Mouse (Mus musculus) liver, postnatal 0 days (tissue): ENCODE data around the gene Nav2. TPM values are rescaled to one million over a fixed set of nuclear protein-coding genes. Genes with fewer than 3 reads are reported as not detected.

Source experiments
- ATAC-seq: fragments of 200-750 bp; cut with Nextera tagmentation; 2 replicates; pipeline ENCODE4 v1.8.0; 2017; ENCODE audit warnings: mild to moderate bottlenecking, moderate library complexity
- DNase-seq: peaks from one replicate; pipeline ENCODE4 v3.0.0-alpha.2; 2016
- H3K27ac ChIP-seq: fragments of 300-500 bp; sonication (generic); 2 replicates; pipeline ENCODE4 v1.5.1; 2014; ENCODE audit warnings: antibody characterized with exemption, moderate library complexity, mild to moderate bottlenecking, low read depth
- H3K27me3 ChIP-seq: fragments of 300-500 bp; sonication (generic); 2 replicates; pipeline ENCODE4 v1.6.1; 2014; ENCODE audit warnings: low read length, control low read depth, mixed read lengths; ENCODE audit not compliant: insufficient read depth
- H3K36me3 ChIP-seq: fragments of 300-500 bp; sonication (generic); replicated peaks from 2 replicates; pipeline ENCODE4 v1.6.1; 2014; ENCODE audit warnings: mild to moderate bottlenecking, control low read depth, low read length, moderate library complexity, mixed read lengths; ENCODE audit not compliant: insufficient read depth
- H3K4me1 ChIP-seq: fragments of 300-500 bp; sonication (generic); 2 replicates; pipeline ENCODE4 v1.6.1; 2014; ENCODE audit warnings: antibody characterized with exemption, mild to moderate bottlenecking, control low read depth; ENCODE audit not compliant: insufficient read depth
- H3K4me2 ChIP-seq: fragments of 300-500 bp; sonication (generic); 2 replicates; pipeline ENCODE4 v1.6.1; 2014; ENCODE audit warnings: low read depth, mild to moderate bottlenecking, low read length, moderate library complexity, mixed read lengths
- H3K4me3 ChIP-seq: fragments of 300-500 bp; sonication (generic); 2 replicates; pipeline ENCODE4 v1.5.1; 2014; ENCODE audit warnings: low read depth, low read length
- H3K9ac ChIP-seq: fragments of 300-500 bp; sonication (generic); replicated peaks from 2 replicates; pipeline ENCODE4 v1.6.1; 2014; ENCODE audit warnings: mild to moderate bottlenecking, moderate library complexity
- H3K9me3 ChIP-seq: fragments of 300-500 bp; sonication (generic); 2 replicates; pipeline ENCODE4 v1.6.1; 2016; ENCODE audit warnings: mild to moderate bottlenecking, control low read depth, low read length, mixed read lengths
- CTCF ChIP-seq: sonication (generic); IDR thresholded peaks from 2 replicates; pipeline ENCODE4 v1.5.1; 2016; ENCODE audit warnings: antibody characterized with exemption, low read depth
- EP300 ChIP-seq: IDR thresholded peaks from 2 replicates; pipeline ENCODE4 v1.6.1; 2016; ENCODE audit warnings: antibody characterized with exemption, low read depth, mild to moderate bottlenecking
- WGBS: fragments of 180-500 bp; shearing (Covaris S2); extraction: QIAGEN DNeasy Blood & Tissue Kit; methylation state at CpG from one replicate; pipeline ENCODE4 v1.1.7; 2014; ENCODE audit not compliant: insufficient replicate concordance; 5-methylcytosine and 5-hydroxymethylcytosine counted together
- polyA plus RNA-seq: library from polyadenylated mRNA; unstranded; fragments of >200 nt; fragmentation: Nextera tagmentation; extraction: Ambion mirVana; gene quantifications from 2 replicates; pipeline ENCODE4 v1.2.1, GENCODE M21; 2015

Nav2 gene
- polyA plus RNA-seq, 1 experiment from 2014 or later: 3.3 TPM

- Histone ChIP-seq H3K4me2 (no peak overlapping the region), H3K36me3 (no peaks in the 10 kb centered on the region), H3K9ac (no peak overlapping the region), H3K4me1 (peaks cover 18% of the 10 kb centered on the region), H3K4me3 (no peak overlapping the region), H3K9me3 (no peaks in the 10 kb centered on the region), H3K27me3 (0 out of 2 replicates have a peak, but pooled peaks cover 5% of the 10 kb centered on the region), H3K27ac (no peak overlapping the region)
- no peak for ATAC-seq
- TF ChIP-seq EP300 (no peak), CTCF (no peak)
- no peak for DNase-seq
- WGBS: 32% methylated on average over 13 of the region's 13 CpGs
Measured at GRCm38 (mm10) chr7:48995171-48995570, 86.7 kb downstream of the Nav2 start.

GRCm38 (mm10) chr7:48995701-48996100, 87.2 kb downstream of the Nav2 start:
- WGBS: 78% methylated on average over 8 of the region's 8 CpGs
- TF ChIP-seq EP300: no peak
- TF ChIP-seq CTCF: no peak
- DNase-seq (no peak), ATAC-seq (no peak)
- Histone ChIP-seq H3K4me3 (no peak overlapping the region), H3K4me1 (peaks cover 17% of the 10 kb centered on the region), H3K9me3 (no peaks in the 10 kb centered on the region), H3K36me3 (no peaks in the 10 kb centered on the region), H3K27me3 (0 out of 2 replicates have a peak, but pooled peaks cover 5% of the 10 kb centered on the region), H3K4me2 (no peak overlapping the region), H3K9ac (no peak overlapping the region), H3K27ac (no peak overlapping the region)

- 0 out of 2 replicates have a peak, but pooled peaks cover 5% of the 10 kb centered on the region for H3K27me3 ChIP-seq
- no peak overlapping the region for H3K4me3 ChIP-seq
- no peaks in the 10 kb centered on the region for H3K9me3 ChIP-seq
- H3K4me1 ChIP-seq: peaks cover 7% of the 10 kb centered on the region
- H3K36me3 ChIP-seq: no peaks in the 10 kb centered on the region
- ATAC-seq: no peak
- TF ChIP-seq EP300: no peak
- TF ChIP-seq CTCF: no peak
- H3K9ac ChIP-seq: no peak overlapping the region
- H3K27ac ChIP-seq: no peak overlapping the region
- 59% methylated on average over 5 of the region's 5 CpGs for WGBS
- no peak for DNase-seq
- no peak overlapping the region for H3K4me2 ChIP-seq
Measured at GRCm38 (mm10) chr7:48996829-48997228, 88.3 kb downstream of the Nav2 start.

- TF ChIP-seq EP300 (no peak), CTCF (no peak)
- H3K9ac ChIP-seq: no peak overlapping the region
- H3K9me3 ChIP-seq: no peaks in the 10 kb centered on the region
- no peaks in the 10 kb centered on the region for H3K36me3 ChIP-seq
- 62% methylated on average over 8 of the region's 8 CpGs for WGBS
- H3K27ac ChIP-seq: no peak overlapping the region
- H3K4me2 ChIP-seq: no peak overlapping the region
- H3K4me3 ChIP-seq: no peak overlapping the region
- H3K4me1 ChIP-seq: peaks cover 1% of the 10 kb centered on the region; the same call in 1 of the 2 replicates
- ATAC-seq (no peak), DNase-seq (no peak)
- 0 out of 2 replicates have a peak, but pooled peaks cover 5% of the 10 kb centered on the region for H3K27me3 ChIP-seq
Measured at GRCm38 (mm10) chr7:48998097-48998496, 89.6 kb downstream of the Nav2 start.

- no peak overlapping the region for H3K9ac ChIP-seq
- TF ChIP-seq EP300: no peak
- no peak for TF ChIP-seq CTCF
- no peak for DNase-seq
- H3K27ac ChIP-seq: no peak overlapping the region
- H3K9me3 ChIP-seq: no peaks in the 10 kb centered on the region
- ATAC-seq: peak; percentile 33; the same call in 1 of the 2 replicates
- no peaks in the 10 kb centered on the region for H3K36me3 ChIP-seq
- 0 out of 2 replicates have a peak, but pooled peaks cover 5% of the 10 kb centered on the region for H3K27me3 ChIP-seq
- no peaks in the 10 kb centered on the region for H3K4me1 ChIP-seq
- no peak overlapping the region for H3K4me3 ChIP-seq
- WGBS: 24% methylated on average over 10 of the region's 10 CpGs
- no peak overlapping the region for H3K4me2 ChIP-seq
Measured at GRCm38 (mm10) chr7:48998595-48998994, 90.1 kb downstream of the Nav2 start.

- Histone ChIP-seq H3K9me3 (no peaks in the 10 kb centered on the region), H3K36me3 (no peaks in the 10 kb centered on the region), H3K4me1 (no peaks in the 10 kb centered on the region), H3K9ac (no peak overlapping the region), H3K4me3 (no peak overlapping the region), H3K27me3 (0 out of 2 replicates have a peak, but pooled peaks cover 2% of the 10 kb centered on the region), H3K4me2 (no peak overlapping the region), H3K27ac (no peak overlapping the region)
- DNase-seq (no peak), ATAC-seq (no peak)
- 42% methylated on average over 3 of the region's 3 CpGs for WGBS
- TF ChIP-seq EP300 (no peak), CTCF (no peak)
Measured at GRCm38 (mm10) chr7:49000816-49001215, 92.3 kb downstream of the Nav2 start.
